Mouse (Mus musculus) ES-Bruce4 (cell line): Measurements from ENCODE around the gene Insl3.

Experiments
- CTCF ChIP-seq: IDR thresholded peaks from one replicate; pipeline ENCODE4 v1.8.1; 2011; ENCODE audit warnings: low read depth, low read length
- POLR2A ChIP-seq: IDR thresholded peaks from one replicate; pipeline ENCODE4 v1.8.1; 2011; ENCODE audit warnings: low read length; ENCODE audit not compliant: insufficient read depth

DNA sequence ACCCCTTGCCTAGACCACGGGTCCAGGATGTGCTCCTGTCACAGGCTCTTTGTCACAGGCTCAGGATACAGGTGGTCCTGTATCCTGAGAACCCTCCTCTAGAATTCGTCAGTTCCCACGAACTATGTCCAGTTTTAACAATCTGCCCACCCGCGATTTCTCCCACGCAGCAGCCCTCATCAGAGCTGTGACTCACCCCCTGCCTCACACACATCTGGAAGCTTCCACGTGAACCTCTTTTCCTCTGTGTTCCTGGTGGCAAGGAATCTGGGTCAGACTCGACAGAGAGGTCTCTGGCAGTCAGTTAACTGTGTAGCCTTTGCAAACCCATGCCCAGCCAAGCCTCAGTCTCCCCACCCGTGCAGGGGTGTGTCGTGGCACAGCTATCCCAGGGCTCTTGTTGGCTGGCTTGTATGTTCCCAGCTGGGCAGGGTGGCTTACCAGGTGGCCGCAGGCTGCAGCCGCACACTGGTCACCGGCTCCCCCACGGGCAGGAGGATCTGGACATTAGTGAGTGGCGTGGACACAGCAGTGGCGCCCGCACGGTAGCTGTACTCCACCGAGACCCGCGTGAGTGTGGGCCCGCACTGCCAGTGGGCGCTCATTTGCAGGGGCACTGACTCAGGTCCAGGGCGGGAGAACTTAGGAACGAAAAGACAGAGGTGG, 20.3 kb downstream of the Insl3 start:
- TF ChIP-seq CTCF (no peak), POLR2A (no peak)
